Mouse (Mus musculus): ENCODE measurements around the gene AI413582.

Gene AI413582

DNA sequence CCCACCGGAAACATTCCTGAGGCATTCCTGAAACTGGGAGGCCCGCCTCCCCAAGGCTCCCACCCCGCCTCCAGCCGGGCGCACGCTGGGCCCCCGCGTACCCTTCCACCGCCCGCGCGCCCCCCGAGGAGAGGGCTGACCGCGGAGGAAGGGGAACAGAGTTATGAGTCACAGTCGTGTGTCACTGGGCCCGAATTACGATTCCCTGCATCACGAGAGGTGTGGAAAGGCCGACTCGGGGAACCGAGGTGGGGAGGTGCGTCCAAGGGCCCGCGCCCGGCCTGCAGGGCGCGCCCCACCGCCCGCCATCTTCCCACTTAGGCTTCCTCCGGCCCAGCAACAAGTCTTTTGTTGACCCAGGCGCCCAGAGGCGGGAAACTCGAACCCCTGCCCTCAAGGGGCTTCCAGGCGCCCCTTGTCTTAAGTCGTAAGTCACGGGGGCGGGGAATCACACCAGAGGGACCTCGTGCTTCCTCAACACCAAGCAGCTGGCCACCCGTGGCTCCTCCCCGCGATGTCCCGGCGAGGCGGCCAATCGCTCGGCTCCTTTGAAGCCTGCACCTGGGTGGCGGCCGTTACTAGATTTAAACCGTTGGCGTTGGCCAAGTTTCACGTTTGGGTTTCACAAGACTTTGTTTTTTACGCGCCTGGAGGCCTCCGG is 9.9 kb downstream of the AI413582 start:
- peak; percentile 84 for DNase-seq (ENCODE audit: low read depth)

DNA sequence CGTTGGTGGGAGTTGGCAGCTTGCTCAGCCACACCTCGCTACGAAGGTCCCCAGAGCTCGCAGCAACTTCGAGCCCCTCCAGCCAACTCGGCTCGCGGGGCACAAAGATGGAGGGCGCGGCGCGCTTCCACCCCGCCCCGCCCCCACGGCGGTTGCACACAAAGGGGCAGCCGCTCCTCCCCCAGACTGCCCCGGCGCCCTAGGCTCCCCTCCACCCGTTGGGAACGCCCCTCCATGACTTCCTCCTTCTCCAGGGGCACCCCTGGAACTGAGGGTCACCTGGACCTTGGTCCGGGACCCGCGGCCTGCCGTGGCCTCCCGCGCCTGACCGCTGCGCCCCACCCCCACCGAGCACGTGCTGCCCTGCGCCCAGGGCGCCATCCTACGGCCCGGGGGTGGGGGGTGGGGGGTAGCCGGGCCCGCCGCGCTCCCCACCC is 10.5 kb downstream of the AI413582 start:
- DNase-seq (ENCODE audit: low read depth): no peak

DNA sequence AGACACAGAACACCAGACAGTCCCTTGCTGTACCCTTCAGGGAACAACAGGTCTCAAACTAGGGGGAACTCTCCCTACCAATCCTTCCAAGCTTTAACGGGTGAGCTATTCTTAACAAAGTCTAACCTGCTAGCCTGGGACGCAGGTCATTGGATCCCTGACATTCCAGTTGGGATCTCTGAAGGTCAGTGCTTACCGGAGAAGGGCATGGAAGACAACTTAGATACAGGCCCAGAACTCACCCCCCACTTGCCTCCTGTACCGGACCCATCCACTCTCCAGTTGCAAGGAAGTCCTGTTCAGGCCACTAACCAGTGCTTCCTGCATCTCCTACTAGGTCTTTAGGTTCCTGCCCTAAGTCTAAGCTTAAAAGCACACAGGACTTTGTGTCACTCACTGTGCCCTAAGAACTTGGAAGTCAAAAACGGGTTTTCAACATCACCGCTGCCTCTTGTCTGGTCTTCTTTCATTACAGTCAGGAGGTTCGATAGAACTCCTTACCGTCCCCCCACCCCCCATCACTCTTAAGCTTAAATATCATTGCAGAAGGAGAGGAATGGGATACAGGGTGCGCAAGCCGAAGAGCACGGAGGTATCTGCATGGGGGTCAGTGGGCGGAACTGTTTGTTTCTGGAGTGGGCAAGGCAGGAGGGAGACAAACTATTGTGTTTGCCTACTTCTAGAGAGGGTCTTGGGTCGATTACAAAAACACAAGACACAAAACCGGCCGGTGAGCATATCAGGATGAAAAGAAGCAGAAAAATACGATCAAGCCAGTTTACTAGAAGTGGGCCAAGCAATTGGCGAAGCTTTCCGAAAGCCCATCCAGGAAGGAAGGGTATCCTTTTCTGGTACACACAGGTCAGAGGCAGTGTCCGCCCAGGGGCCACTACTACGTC is 11.2 kb downstream of the AI413582 start:
- no peak for DNase-seq (ENCODE audit: low read depth)

DNA sequence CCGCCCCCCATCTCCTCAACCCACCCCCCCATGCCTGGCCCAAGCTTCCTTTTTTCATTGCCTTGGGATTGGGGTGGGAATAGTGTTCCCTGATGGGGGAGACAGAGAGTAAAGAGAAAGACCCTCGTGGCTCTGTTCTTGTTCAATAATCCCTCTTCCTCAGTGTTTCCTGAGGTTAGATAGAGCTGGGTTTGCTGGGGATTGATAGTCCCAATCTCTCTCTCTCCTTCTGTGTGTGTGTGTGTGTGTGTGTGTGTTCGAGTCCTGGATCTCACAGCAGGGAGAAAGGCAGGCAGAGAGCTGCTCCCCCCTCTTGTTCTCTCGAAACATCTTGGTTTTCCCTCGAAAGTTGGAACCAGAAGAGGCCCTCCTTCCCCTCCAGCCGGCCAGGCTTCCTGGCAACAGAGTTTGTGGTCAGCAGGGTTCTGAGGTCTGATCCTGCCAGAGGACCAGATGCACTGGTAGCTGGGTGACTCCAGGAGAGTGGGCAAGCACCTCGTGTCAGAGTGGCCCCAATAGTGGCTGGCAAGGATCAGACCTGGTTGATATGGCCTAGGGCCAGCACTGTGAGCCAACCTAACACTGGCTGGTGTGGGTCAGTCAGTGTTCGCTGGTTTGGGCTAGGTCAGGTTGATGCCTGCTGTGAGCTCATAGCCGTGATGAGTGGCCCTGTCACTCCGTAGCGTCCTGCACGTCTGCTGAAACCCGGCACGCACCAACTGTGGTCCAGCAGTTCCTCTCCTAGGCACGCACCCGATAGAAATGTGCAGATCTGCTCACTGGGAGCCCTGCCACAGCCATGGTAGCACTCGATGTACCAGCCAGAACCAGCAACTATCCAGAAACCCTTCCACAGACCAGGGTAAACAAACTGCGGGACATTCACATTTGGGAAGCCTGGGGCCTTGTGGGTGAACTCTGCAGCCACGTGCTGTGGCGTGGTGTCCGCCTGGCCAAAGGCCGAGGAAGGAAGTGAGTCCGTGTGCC is 13.0 kb downstream of the AI413582 start:
- no peak for DNase-seq (ENCODE audit: low read depth)

DNA sequence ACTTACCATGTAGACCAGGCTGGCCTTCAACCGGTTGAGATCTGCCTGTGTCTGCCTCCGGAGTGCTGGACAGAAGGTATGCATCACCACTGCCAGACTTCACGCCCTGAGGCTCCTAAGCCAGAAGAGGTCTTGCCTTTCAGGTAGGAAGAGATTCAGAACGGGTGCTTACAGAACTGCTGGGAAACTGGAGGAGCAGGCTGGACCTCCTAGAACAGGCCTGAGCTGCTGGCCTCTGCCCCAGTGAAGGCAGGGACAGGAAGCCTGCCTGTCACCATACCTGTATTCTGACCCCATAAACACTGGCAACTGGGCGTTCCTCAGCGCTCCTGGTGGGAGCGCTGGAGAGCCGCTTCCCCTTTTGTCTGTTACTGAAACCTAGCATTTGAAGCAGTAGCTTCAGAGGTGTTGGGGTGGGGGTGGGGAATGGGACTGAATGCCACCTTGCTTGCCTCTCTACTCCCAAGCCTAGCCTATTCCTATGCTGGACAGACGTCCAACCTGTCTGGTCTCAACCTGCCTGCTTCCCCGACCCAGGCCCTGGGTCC is 14.1 kb downstream of the AI413582 start:
- DNase-seq (ENCODE audit: low read depth): no peak

DNA sequence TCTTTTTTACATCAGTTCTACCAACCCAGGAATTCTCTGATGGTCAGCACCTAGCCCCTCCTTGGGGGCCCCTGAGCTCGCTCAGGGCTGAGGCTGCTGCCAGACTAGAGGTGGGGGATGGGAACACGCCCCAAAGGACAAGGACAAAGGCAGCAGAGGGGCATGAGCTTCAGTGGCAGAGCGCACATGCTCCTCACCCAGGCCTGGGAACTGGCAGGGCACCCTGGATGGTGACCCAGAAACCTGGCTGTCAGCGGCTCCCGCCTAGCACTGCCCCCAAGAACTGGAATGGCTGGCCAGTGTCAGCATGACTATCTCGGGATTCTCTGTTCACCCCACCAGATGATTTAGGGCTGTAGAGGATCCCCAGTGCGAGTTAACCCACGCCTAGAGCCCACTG is 16.3 kb downstream of the AI413582 start:
- no peak for DNase-seq (ENCODE audit: low read depth)

DNA sequence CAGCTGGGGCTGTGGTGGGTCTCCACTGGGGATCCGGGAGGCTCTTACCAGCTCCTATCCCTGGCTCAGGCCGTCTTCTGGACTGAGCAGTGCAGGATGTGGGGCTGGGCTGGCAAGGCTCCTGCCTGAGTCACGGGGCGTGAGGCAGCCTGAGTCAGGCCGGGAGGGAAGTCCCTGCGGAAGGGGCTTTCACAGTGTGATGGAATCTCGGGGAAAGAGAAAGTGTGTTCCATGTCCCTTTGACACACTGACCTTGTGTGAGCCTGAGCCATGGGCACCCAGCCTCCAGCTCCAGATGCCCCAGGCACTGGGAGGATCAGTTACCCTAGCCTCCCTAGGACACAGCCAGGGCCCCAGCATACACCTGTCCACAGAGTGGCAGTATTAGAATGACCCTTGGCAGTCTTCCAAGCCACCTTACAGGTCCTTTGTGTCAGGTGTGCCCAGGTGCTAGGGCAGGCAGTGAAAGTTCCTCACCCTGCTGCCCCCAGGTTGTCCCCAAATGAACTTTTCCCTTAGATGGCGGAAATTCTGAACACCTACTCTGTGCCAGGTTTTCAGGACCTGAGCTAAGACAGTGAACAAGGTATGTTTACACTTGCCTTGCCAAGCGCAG is 18.2 kb downstream of the AI413582 start:
- DNase-seq (ENCODE audit: low read depth): no peak

DNA sequence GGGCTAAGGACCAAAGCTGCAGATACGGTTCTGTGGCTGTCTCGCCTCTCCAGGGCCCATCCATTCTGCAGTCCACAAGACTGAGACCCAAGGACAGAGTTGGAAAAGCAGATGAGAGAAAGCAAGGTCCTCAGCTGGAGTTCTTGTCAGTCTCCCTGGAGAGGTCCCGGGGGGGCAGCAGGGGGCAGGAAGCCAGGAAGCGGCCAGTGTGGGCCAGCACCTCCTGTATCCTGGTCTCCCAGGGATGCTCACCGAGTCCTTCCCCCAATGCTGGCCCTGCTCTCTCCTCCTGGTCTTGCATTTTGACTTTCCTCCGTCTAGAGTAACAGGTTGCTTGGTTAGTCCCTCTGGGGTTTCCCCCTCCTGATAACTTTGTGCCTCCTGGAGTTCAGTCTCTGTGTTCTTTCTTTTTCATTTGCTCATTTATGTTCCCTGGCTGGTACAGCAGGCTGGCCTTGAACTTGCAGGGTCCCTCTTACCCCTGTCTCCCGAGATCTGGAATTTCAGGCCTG is 18.9 kb downstream of the AI413582 start:
- DNase-seq (ENCODE audit: low read depth): no peak

DNA sequence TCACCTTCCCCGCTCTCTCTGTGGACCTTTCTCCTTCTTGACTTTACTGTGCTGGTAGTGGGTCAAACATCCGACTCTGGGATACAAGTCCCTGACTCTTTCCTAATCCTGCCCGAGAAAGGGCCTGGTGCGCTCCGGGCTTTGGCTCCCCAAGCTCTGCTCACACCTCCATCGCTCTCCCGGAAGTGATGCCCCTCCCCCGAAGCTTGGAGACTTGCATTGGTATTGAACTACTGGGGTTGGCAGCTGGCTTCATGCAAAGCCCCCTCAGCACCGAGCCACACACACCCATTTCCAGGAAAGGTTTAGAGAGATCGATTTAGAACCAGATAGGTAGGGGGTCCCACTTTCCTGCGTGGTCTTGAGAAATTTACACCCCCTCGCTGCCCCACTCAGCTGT is 19.6 kb downstream of the AI413582 start:
- DNase-seq (ENCODE audit: low read depth): no peak

DNA sequence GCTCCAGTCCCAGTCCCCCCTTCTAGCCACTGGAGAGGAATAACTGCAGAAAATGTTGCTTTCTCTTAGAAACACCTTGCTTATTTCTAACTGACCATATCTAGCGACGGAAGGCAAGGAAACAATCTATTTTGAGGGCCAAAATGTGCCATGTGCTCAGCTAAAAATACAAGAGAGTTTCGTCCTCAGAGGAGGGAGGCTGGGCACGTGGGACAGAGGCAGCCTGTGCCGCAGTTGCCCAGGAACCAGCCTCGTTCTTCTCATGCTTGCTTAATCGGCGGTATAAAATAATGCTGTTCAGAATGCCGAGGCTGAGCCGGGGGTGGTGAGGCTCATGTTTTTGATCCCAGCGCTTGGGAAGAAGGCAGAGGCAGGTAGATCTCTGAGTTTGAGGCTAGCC is 21.0 kb downstream of the AI413582 start:
- DNase-seq (ENCODE audit: low read depth): no peak

DNA sequence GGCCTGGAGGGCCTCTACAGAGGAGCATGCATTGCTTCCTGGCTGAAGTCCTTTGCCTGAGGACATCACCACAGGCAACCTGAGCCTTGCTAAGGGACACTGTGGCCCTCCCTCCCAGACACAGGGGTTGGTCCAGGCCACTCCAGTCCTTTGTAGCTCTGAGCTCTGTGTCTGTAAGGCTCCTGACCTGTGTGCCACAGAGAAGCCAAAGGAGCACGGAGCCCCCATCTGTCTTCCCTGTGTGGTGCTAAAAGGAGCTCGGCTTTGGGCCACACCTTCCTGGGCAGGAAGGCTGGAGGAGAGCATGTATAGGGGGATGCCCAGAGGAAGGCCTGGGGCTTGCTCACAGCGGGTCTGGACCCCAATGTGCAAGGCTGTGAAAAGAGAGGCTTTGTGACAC is 23.6 kb downstream of the AI413582 start:
- DNase-seq (ENCODE audit: low read depth): no peak

DNA sequence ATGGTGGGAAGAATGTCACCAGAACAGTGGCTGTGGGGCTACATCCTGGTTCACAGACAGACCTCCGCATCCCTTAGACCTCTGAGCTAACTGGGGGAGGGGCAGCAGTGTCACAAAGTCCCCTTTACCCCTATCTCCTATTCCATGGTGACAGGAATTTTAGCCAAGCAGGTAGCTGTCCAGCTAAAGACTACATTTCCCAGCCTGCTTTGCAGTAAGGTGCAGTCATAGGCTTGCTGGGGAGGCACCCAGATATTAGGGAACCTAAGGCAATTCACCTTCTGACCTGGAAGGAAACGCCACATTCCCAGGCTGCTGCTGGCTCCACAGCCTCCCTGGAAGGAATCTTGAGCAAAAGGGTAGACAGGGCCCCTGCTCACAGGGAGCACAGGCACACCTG is 24.3 kb downstream of the AI413582 start:
- no peak for DNase-seq (ENCODE audit: low read depth)

DNA sequence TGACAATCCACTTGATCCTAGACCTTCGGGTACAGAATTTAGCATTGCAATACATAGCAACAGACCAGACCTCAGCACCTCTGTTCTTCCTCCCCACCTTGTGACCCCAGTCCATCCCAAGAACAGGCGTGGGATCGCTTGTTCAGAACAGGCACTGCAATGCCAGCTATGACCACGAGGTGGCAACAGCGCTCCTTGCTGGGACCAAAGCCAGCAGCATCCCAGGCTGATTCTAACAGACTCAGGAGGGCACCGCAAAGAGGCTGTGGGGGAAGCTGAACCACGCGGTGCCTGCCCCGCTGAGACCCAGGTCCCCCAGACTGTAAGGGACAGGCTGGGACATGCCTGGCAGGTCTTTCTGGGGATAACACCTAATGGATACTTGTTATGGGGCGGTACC is 30.8 kb downstream of the AI413582 start:
- peak; percentile 74 for DNase-seq (ENCODE audit: low read depth)

DNA sequence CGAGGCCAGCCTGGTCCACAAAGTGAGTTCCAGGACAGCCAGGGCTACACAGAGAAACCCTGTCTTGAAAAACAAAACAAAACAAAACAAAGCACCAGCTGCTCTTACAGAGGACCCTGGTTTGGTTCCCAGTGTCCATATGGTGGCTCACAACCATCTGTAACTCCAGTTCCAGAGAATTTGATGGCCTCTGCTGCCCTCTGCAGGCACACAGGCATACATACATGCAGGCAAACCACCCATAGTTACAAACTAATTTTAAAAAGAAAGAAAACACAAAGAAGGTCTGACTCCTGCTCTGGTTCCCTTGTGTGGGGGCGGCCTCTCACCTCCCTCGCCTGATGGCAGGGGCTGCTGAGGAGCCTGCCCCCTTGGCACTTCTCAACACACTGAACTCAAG is 32.2 kb downstream of the AI413582 start:
- no peak for DNase-seq (ENCODE audit: low read depth)

DNA sequence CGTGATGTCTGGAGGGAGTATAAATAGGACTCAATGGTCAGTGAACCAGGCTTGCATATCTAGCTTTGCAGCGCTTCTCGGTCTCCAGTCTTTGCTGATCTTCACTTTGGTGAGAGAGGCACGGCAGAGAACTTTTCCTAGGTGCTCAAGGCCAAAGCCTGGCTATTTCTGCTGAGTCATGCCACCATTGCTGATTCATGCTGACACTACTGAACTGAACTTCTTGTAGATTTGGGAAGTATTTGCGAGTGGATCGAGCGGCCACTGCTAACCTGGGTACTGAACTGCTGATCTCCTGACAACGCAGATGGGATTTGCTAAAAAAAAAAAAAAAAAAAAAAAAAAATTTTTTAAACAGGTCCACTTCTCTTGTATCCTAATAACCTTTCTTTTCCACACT is 33.5 kb downstream of the AI413582 start:
- DNase-seq (ENCODE audit: low read depth): peak; percentile 23

DNA sequence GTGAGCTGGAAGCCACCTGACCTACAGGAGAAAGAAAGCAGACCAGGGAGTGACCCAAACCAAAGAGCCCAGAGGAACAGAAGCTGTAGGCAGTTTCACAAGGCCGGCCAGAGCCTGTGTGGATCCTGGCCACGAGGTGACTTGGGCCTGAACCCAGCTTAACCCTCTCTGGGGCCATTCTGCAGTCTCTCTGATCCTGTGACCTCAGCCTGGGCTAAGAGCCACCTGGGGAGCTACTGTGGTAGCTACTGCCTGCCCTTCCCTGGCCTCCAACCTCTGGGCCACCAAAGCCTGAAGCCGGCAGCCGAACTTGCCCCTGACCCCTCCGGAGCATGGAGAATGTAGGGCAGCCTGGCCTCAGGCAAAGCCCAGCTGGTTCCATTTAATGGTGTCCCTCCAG is 36.8 kb downstream of the AI413582 start:
- DNase-seq (ENCODE audit: low read depth): no peak

DNA sequence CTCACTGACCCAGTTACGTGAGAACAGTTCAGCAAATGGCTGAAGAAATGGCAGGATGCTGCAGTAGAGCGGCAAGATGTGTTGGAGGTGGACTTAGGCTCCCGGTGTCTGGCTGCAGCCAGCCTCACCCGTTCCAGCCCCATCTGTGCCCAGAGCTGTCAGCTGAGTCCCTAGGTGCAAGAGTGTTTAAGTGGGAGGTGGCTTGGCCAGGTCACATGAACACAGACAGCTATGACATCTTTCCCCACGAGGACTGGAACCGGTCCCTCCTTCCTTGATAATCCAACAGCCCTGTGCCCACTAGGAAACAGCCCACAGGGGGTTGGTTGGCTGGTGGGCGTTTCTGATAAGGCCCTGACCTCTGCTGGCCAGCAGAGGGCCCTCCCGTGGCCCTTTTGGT is 37.5 kb downstream of the AI413582 start:
- DNase-seq (ENCODE audit: low read depth): no peak

DNA sequence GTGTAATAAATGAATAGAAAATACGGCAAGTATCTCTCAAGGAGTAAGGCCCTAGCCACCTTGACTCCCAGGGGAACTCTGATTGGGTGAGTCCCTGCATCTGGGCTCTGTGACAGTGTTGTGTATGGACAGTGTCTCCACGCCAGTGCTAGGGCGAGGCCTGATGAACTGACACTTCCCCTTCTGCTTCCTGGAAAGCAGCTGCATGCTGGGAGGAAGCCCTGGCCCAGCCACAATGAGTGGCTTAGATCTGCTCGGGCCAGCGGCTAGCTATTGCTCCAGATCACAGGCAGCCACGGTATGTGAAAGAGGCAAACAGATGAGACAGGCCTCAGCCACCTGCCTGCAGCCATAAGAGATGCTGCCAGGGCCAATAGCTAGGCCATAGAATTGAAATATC is 38.4 kb downstream of the AI413582 start:
- DNase-seq (ENCODE audit: low read depth): no peak

DNA sequence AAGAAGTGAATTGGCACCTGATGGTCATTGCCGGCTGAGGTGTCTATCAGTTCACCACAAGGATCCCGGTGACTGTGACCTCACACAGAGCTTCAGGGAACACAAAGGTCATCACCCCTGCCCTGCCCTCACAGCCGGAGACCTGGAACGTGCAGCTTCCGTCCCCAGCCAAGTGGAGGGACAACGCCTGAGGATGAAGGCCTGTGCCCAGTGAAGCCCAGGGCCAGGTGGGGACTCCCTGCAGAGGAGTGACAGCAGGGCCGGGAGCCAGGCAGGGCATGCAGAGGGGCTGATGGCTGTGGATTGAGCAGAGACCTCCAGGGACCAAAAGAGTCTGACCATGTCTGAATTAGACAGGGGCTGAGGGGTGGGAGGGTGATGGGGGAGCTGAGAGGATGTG is 42.4 kb downstream of the AI413582 start:
- no peak for DNase-seq (ENCODE audit: low read depth)

DNA sequence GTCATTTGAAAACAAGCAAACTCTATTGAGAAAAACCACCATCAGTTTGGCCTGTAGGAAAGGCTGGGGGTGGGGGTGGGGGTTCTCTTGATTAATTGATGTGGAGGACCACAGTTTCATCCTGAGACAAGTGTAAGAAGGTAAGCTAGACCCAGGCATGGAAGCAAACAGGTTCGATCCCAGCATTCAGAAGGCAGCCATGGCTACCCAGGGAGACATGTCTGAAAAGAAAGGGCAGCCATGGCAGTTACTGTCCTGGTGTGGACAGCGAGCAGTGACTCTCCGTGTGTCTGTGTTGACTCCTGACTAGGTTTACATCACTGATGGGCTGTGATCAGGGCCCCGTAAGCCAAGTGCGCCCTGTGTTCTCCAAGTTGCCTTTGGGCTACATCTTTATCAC is 44.3 kb downstream of the AI413582 start, which contains the start of gene Grm4:
TSS of gene Grm4 (minus strand) at position 101 of the 400 bp plus-strand sequence.
- no peak for DNase-seq (ENCODE audit: low read depth)

DNA sequence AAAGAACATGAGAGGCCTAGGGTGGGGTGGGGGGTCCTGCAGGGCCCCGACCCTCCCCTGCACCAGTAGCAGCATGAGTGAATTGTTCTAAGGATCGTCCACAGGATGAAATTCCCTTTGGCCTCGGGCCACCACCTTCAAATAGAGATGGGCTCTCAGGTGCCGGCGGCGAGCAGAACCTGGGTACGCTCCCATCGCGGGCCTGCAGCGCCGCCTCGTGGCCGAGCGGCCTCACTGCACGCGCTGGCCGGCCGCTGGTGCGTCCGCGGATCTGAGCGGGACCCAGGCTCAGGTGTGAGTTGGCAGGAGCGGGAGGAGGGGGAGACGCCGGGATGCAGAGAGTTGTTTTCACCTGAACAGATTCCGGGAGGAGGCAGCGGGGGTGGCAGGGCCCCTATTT is 45.0 kb downstream of the AI413582 start:
- no peak for DNase-seq (ENCODE audit: low read depth)
